Mouse (Mus musculus) left cerebral cortex, adult 9 months (tissue): ENCODE data around the gene Zranb1.
A peak's percentile ranks its signal among the peaks of the same experiment; 100 is the strongest.

ENCODE experiments used
- DNase-seq, 2 experiments: peaks; one replicate each; pipeline ENCODE4 v3.0.0; 2022; ENCODE audit warnings: low spot score in 2 of 2

Gene Zranb1

GRCm38 (mm10) chr7:132927201-132927600, 3.7 kb upstream of the Zranb1 start:
- DNase-seq = no peak

GRCm38 (mm10) chr7:132930055-132930454, 887 bp upstream of the Zranb1 start:
- no peak for DNase-seq

- DNase-seq = peak in 1 of 2 experiments; percentile 34
Observed at GRCm38 (mm10) chr7:132931560-132932351, 814 bp downstream of the Zranb1 start.

- no peak for DNase-seq
Observed at GRCm38 (mm10) chr7:132933331-132933730, 2.4 kb downstream of the Zranb1 start.

- no peak for DNase-seq
Observed at GRCm38 (mm10) chr7:132934743-132935142, 3.8 kb downstream of the Zranb1 start.

- DNase-seq = no peak
Observed at GRCm38 (mm10) chr7:132939118-132939517, 8.2 kb downstream of the Zranb1 start.

- DNase-seq = no peak
Observed at GRCm38 (mm10) chr7:132940569-132940968, 9.6 kb downstream of the Zranb1 start.

- no peak for DNase-seq
Observed at GRCm38 (mm10) chr7:132949968-132950367, 19.0 kb downstream of the Zranb1 start.

GRCm38 (mm10) chr7:132950613-132951012, 19.7 kb downstream of the Zranb1 start:
- DNase-seq = no peak

GRCm38 (mm10) chr7:132964395-132964794, 33.5 kb downstream of the Zranb1 start:
- no peak for DNase-seq

- DNase-seq = no peak
Observed at GRCm38 (mm10) chr7:132965707-132966106, 34.8 kb downstream of the Zranb1 start.

- DNase-seq = no peak
Observed at GRCm38 (mm10) chr7:132972079-132972478, 41.1 kb downstream of the Zranb1 start.

- no peak for DNase-seq
Observed at GRCm38 (mm10) chr7:132976079-132976478, 45.1 kb downstream of the Zranb1 start.

- DNase-seq = no peak
Observed at GRCm38 (mm10) chr7:132977981-132978380, 47.0 kb downstream of the Zranb1 start.

GRCm38 (mm10) chr7:132982639-132983038, 51.7 kb downstream of the Zranb1 start:
- DNase-seq = no peak

- DNase-seq = no peak
Observed at GRCm38 (mm10) chr7:132989839-132990238, 58.9 kb downstream of the Zranb1 start.

- no peak for DNase-seq
Observed at GRCm38 (mm10) chr7:132991240-132991900, 60.4 kb downstream of the Zranb1 start.

- no peak for DNase-seq
Observed at GRCm38 (mm10) chr7:132992967-132993615, 62.1 kb downstream of the Zranb1 start.

GRCm38 (mm10) chr7:132994120-132994519, 63.2 kb downstream of the Zranb1 start:
- DNase-seq = no peak

- no peak for DNase-seq
Observed at GRCm38 (mm10) chr7:132994628-132995191, 63.8 kb downstream of the Zranb1 start.

GRCm38 (mm10) chr7:132996391-132996790, 65.4 kb downstream of the Zranb1 start:
- DNase-seq = peak in 1 of 2 experiments; percentile 44

- DNase-seq = no peak
Observed at GRCm38 (mm10) chr7:132998639-132999038, 67.7 kb downstream of the Zranb1 start.
